Mouse (Mus musculus): ENCODE data around the gene Lrrc41. TPM values are rescaled to one million over a fixed set of nuclear protein-coding genes. Genes with fewer than 3 reads are reported as not detected.
A peak's percentile ranks its signal among the peaks of the same experiment; 100 is the strongest.

The Lrrc41 gene
- total RNA-seq, 1 experiment from 2014 or later, result 22.4 TPM

GRCm38 (mm10) chr4:116142269-116142668 lies 67.2 kb downstream of the Lrrc41 start:
- no peak for ATAC-seq (replicated peaks; ENCODE audit: low read depth, poor library complexity, severe bottlenecking)

- ATAC-seq (replicated peaks; ENCODE audit: low read depth, poor library complexity, severe bottlenecking), result peak; percentile 43; the same call in 1 of the 2 replicates
Observed at GRCm38 (mm10) chr4:116143317-116143811, 68.3 kb downstream of the Lrrc41 start.

DNA sequence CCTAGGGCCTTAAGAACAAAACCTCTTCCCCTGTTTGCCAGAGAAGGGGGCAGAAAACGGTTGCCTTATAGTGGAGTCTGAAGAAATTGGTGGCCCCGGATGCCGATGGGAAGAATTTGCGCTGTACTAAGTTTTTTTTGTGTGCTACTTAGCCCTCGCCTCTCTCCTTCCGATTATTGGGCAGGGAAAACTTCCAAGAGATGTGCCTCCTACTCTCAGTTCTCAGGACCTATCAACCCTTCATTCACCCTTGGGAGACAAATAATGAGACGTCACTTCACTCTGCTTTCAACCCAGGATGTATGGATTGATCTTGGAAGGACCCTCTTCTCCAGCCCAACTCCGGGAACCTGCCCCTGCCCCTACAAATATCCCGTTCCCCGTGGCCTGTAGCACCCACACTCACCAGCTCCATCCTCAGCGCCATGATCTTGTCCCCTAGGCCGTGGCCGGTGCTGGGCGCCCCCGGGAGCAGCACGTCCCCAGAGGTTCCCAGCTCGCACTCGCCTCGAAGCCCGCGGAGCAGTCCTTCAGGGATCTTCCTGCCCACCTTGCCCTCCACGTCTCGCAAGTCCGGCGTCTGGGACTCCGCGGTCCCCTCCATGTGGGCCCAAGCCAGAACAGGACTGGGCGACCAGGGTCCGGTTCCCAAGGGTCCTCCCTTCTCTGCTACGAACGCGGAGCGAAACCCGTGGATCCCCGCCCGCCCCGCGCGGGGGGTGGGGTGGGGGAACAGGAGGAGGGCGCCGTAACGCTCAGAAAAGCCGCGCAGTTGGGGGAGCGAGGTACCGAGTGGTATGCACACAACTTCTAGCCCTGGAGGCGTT lies 69.0 kb downstream of the Lrrc41 start:
- peak; percentile 73 for ATAC-seq (replicated peaks; ENCODE audit: low read depth, poor library complexity, severe bottlenecking)

Other genes starting within 250 kb of the Lrrc41 start
- gene Mob3c, start 247.2 kb upstream of the Lrrc41 start, total RNA-seq (2017), result 8.4 and 16.9 TPM in 2 replicates
- gene Mknk1, start 236.1 kb upstream of the Lrrc41 start, total RNA-seq (2017), result 31.7 and 68.4 TPM in 2 replicates
- gene Kncn, start 190.9 kb upstream of the Lrrc41 start, total RNA-seq (2017), result not detected in 2 replicates
- gene 6430628N08Rik, start 184.6 kb upstream of the Lrrc41 start, total RNA-seq (2017), result not detected in 2 replicates
- not detected in 2 replicates for gene Dmbx1, start 135.3 kb upstream of the Lrrc41 start, total RNA-seq (2017)
- gene Faah, start 57.3 kb upstream of the Lrrc41 start, total RNA-seq (2017), result 2.2 and 3.4 TPM in 2 replicates
- gene Nsun4, start 21.4 kb upstream of the Lrrc41 start, total RNA-seq (2017), result 8.7 and 16.4 TPM in 2 replicates
- gene Uqcrh, start 198 bp upstream of the Lrrc41 start, total RNA-seq (2017), result 353 and 354 TPM in 2 replicates
- gene Rad54l, start 48.4 kb downstream of the Lrrc41 start, total RNA-seq (2017), result 24.1 and 28.7 TPM in 2 replicates
- gene Pomgnt1, start 48.6 kb downstream of the Lrrc41 start, total RNA-seq (2017), result 14.2 and 15.9 TPM in 2 replicates
- 0.09 and 0.15 TPM in 2 replicates for gene Lurap1, start 76.1 kb downstream of the Lrrc41 start, total RNA-seq (2017)
- gene Tspan1, start 92.3 kb downstream of the Lrrc41 start, total RNA-seq (2017), result not detected in 2 replicates
- not detected in 2 replicates for gene 1700042G07Rik, start 98.1 kb downstream of the Lrrc41 start, total RNA-seq (2017)
- 0.41 and 0.63 TPM in 2 replicates for gene Gm49337, start 98.1 kb downstream of the Lrrc41 start, total RNA-seq (2017)
- gene Pik3r3, start 146.3 kb downstream of the Lrrc41 start, total RNA-seq (2017), result 0.05 and 0.14 TPM in 2 replicates